Mouse (Mus musculus): ENCODE measurements at regions not wholly inside any gene's neighbourhood (a gene's known extent, or its start where the extent isn't known, plus 50 kb on each side); places are given as distances from the start of the nearest gene placed in this dataset.

DNA sequence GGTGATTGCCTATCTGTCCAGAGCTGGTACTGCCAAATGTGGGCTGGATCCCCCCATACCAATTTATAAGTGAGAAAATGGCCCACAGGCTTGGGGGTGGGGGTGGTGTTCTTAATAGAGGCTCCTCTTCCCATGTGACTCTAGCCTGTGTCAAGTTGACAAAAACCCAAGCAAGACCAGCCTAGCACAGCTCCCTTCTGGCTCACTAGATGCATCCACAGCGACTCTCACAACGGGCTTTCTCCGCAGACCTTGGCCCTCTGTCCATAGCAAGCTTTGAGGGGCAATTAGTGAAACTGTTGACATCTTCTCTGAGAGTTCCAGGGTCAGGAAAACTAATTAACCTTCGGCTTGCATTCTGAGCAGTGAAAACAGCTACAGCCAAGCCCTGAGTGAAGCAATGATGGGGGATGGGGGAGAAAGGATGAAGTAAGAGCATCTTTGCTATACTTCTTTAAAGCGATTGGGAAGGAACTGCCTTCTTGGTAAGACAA is 281.3 kb downstream of the Cdh26 start:
- DNase-seq (ENCODE audit: low read depth, low spot score) = no peak

GRCm38 (mm10) chr2:178712391-178712892 is 282.1 kb downstream of the Cdh26 start:
- no peak for DNase-seq (ENCODE audit: low read depth, low spot score)

DNA sequence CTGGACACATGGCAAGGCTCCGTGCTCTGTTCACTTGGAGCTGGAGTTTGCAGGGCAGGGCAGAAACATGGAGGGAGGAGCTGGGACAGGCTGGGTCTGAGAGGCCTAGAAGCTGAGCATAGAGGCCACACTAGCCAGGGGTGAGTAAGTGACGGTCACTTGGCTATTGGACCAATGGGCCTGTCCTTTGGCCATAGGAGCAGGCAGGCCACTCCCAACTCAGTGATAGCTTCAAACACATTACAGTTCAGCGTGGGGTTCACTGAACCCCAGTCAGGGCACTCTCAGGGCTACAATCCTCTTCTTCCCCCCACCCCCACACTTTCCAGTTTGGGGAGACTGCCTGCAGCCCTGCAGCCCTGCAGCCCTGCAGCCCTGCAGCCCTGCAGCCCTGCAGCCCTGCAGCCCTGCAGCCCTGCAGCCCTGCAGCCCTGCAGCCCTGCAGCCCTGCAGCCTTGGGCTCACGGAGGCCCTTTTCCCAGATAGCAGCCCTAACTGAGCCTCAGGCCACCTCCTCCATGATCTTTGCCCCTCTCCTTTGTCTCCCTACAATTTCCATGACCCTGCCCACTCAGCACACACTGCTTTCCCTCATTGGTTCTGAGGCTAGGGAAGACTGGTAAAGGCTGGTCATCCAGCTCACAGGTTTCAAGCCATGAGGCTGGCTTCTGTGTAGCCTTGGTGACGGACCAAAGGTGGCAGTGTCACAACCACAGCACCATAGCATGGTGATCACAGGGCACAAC is 285.3 kb downstream of the Cdh26 start:
- no peak for DNase-seq (ENCODE audit: low read depth, low spot score)

DNA sequence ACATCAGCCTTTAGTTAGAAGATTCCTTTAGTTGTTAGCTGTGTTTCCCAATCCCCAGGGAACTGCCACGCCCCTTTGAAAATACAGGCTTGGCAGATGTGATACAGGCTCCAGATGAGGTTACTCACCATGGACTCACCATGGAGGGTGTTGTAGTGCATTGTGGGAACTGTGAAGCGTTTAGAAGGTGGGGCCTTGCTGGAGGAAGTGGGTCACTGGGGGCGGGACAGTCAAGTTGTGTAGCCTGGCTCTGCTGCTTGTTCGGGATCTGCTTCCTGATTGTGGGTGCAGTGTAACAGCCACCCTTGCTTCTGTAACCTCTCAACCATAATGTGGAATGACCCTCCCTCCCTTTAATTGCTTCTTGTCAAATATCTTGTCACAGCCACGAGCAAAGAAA is 287.7 kb downstream of the Cdh26 start:
- DNase-seq (ENCODE audit: low read depth, low spot score) = no peak

- no peak for DNase-seq (ENCODE audit: low read depth, low spot score)
These were observed 293.1 kb downstream of the Cdh26 start for GRCm38 (mm10) chr2:178723455-178723854.

DNA sequence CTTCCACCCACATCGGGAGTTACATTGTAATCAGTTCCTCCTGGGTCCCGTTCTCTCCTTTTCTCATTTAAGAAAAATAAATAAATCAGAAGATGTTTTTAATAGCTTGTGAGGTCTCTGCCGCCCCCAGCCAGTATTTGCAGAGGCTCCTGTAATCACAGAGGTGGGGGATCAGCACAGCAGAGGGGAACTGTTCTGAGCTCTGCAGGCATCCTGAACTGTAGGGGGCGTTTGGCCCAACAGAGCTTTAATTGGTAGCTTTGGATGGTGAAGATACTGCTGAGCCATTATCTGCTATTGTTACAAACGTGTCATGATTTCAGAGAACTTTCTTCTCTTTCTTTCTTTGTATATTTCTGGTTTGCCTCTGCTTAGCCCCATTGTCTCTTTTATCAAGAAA is 293.9 kb downstream of the Cdh26 start:
- DNase-seq (ENCODE audit: low read depth, low spot score) = no peak

- no peak for DNase-seq (ENCODE audit: low read depth, low spot score)
These were observed 297.8 kb downstream of the Cdh26 start for GRCm38 (mm10) chr2:178727930-178728793.

DNA sequence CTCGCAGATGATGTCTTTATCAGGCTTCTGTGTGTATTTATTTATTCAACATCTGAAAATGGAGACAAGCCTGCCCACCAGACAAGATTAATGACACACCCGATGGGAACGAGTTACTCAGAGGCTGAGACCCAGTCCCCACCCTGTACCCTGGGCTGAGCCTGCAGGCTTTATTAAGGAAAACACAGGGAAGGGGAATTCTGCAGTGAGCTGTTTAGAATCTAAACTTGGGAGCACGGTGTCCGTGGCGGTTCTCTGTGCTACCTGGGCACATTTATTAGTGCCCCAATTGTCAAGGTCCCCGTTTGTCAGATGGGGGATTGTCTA is 298.4 kb downstream of the Cdh26 start:
- no peak for DNase-seq (ENCODE audit: low read depth, low spot score)

GRCm38 (mm10) chr2:178735099-178735498 is 304.8 kb downstream of the Cdh26 start:
- DNase-seq (ENCODE audit: low read depth, low spot score) = no peak

DNA sequence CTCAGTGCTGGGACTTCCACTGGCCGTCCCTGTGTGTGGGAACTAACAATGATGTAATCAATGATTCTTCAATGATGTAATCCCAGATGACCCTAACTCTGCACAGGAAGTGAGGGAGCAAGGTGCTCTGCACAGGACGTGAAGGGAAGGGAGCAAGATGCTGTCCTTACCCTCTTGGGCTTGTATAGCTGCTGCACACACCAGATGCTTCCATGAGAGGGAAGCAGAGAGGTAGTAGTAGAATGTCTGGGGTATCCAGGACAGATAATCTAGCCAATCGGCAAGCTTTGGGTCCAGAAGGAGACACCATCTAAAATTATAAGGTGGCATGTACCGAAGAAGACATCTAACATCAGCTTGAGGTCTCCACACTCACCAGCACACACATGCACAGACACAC is 314.3 kb downstream of the Cdh26 start:
- no peak for DNase-seq (ENCODE audit: low read depth, low spot score)

DNA sequence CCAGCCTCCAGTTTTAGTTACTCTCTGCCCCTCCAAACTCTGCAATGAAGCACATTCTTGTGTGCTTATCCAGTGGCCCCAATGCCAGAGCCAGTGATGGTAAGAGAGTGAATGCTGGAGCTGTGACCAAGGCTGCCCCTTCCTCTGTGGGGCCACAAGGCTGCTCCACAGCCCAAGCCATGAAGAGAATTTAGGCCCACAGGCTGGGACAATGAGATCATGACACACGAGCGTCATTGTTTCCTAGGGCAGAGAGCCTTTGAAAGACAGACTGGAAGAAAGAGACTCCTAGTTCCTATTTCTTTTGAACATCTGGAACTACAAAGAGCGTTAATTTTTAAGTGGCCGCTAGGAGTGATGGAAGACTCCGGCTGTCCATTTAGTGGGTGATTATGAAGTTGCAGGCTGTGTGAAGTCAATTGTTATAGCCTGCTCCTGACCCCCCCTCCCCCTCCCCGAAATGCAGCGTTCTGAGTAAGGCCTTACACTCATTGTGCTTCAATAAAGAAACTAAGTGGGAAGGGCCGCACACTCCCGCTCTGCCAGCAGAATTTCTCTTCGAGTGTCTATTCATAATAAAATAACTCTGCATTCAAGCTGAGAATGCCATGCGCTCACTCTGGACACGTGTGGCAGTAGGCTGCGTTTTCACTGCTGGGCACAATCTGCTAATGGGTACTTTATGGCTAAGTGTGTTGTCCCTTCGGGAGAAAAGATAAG is 315.1 kb downstream of the Cdh26 start:
- DNase-seq (ENCODE audit: low read depth, low spot score) = no peak

DNA sequence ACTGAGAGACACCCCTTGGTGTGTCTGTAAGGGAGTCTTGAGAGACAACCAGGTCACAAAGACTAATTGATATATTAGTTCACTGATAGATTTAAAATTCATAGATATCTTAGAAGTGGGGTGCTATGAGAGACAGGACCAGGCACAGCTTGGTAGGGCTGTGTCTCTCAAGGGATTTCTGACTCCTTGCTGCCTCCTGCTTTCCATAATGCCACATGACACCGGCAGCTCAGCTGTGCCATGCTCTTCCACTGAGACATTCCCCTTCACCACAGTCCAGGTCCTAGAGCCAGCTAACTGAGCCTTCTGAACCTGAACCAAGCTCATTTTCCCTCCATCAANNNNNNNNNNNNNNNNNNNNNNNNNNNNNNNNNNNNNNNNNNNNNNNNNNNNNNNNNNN is 320.9 kb downstream of the Cdh26 start:
- no peak for DNase-seq (ENCODE audit: low read depth, low spot score)

DNA sequence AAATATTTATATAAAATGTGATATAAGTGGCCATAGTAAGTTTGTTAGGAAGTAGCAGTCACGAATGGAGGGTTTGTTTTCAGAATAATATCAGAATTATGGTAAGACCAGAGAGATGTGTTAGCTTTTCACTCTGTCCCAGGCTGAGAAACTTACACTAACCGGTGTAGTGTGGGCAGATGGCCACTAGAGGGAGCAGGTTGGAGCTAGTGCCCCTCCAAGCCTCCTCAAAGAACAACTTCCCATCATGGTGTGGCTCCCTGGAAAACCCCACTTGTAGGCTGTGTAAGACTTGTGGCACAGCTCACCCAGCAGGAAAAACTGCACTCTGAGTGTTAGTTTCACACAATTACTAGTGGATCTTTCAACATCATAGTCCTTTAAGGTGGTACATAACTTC is 328.0 kb downstream of the Cdh26 start:
- peak; percentile 6 for DNase-seq (ENCODE audit: low read depth, low spot score)

- DNase-seq (ENCODE audit: low read depth, low spot score) = no peak
These were observed 338.2 kb downstream of the Cdh26 start for GRCm38 (mm10) chr2:178768526-178768925.

DNA sequence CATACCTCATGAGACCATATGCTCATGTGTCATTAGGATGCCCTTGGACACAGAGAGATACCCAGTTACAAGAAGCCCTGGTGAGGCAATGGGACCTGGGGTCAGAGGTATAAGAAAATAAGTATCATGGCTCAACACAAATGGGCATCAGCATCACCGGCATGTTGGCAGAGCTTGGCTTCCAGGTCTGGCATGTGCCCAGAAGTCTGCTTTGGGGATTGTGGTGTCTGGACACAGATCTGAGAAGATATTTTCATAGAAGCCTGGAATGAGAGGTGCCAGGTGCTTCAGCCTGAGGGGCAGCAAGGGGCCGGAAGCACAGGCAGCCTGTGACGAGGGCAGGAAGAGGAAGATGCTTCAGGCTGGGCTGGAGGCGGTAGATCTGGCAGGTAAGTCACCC is 338.7 kb downstream of the Cdh26 start:
- no peak for DNase-seq (ENCODE audit: low read depth, low spot score)

DNA sequence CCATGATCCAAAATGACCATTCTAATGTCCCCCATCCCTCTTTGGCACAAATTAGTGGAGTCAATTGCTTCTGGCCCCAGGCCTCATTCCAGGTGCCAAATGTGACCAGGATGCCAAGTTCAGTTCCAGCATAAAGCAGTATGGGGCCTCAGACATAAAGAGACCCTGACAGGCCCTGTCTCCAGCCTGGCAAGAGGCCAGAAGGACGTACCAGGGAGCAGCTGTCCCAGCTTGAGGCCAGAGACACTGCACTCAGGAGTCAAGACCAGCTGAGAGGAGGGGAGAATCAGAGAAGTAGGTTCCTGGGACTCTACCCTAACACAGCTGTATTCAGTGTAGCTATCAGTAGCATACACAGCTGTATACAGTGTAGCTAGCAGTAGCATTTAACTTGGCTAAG is 341.1 kb downstream of the Cdh26 start:
- DNase-seq (ENCODE audit: low read depth, low spot score) = no peak

DNA sequence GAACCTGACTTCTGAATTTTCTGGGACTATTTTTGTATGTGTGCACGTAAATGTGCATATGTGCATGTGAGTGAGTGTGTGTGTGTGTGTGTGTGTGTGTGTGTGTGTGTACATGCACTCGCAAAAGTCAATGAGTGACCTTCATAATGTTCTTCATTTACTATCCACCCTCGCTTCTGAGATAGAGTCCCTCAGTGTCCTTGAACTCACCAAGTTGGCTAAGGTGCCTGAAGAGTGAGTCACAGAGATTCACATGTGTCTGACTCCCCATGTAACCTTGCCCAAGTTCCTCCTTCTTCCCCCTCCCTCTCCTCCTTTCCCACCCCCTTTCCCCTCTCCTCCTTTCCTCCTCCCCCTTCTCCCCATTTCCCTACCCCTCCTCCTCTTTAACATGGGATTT is 341.6 kb downstream of the Cdh26 start:
- no peak for DNase-seq (ENCODE audit: low read depth, low spot score)

DNA sequence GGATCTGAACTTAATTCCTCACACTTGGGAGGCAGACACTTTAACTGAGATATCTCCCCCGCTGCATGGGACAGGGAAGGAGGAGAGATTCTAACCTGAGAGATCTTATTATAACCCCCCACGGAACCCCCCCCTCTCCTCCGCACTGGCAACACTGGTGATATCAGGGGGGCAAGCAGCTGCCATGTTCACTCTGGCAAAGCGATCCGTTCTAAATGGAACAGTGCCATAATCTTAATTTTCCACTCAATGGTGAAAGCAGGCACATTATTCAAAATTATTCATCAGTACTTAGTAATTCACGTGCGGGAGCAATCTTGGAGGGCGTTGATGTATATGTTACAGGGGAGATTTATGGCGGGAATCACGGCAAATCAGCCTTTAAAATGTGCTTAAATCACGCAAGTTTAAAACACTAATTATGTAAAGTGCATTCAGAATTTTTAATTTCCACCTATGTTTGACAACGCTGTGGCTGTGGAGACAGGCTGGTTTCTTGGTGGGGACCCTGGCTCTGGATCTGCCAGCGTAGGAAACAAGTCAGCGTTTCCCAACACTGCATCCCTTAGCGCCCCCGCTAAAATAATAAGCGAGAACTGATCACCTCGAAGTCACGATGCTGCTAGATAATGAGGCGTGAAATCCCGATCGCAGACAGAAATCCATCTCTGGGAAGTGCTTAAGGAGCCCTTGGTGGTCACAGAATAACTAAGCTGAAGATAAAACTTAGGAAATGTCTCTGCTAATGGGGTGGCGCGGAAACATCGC is 354.7 kb downstream of the Cdh26 start:
- peak; percentile 20 for DNase-seq (ENCODE audit: low read depth, low spot score)

- no peak for DNase-seq (ENCODE audit: low read depth, low spot score)
These were observed 355.5 kb downstream of the Cdh26 start for GRCm38 (mm10) chr2:178785843-178786242.

GRCm38 (mm10) chr2:178795841-178796240 is 365.5 kb downstream of the Cdh26 start:
- DNase-seq (ENCODE audit: low read depth, low spot score) = no peak

DNA sequence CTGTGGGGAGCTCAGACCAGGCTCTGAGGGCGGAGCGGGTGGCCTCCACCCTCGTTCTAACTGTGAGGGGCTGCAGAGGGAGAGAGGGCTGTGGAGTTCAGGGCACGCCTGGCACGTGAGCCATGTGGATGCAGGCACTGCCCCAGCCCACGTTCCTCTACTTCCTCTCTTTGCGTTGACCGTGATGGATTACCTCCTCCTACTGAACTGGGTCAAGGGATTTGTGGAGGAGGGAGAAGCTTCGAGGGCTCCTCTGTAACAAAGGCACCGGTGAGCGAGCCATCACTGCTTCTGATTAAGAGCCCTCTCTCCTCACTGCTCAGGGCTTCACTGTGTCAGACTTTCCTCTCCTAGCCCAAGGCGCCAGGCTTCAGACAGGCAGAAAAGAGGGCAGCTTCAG is 371.1 kb downstream of the Cdh26 start:
- DNase-seq (ENCODE audit: low read depth, low spot score) = no peak
